Mouse (Mus musculus) left cerebral cortex, postnatal 10 days (tissue): ENCODE data around the gene 0610012G03Rik. TPM values are rescaled to one million over a fixed set of nuclear protein-coding genes. Genes with fewer than 3 reads are reported as not detected.

Source experiments
- DNase-seq, 2 experiments: peaks; one replicate each; pipeline ENCODE4 v3.0.0; 2021 to 2022; ENCODE audit warnings: low spot score in 2 of 2, mixed read lengths in 1 of 2; ENCODE audit errors: extremely low spot score in 1 of 2
- intact Hi-C: fragments of 180-260 bp; cut with DNase I; formaldehyde crosslinking; loops from one replicate; pipeline ENCODE4 v1.15.1; 2025
- total RNA-seq, 2 experiments: library from RNA; stranded (reverse); gene quantifications; 2 replicates each; pipeline ENCODE4 v1.2.3; 2021

Gene 0610012G03Rik
- total RNA-seq, 2 experiments from 2014 or later = 52.4 to 54.4 TPM

DNA sequence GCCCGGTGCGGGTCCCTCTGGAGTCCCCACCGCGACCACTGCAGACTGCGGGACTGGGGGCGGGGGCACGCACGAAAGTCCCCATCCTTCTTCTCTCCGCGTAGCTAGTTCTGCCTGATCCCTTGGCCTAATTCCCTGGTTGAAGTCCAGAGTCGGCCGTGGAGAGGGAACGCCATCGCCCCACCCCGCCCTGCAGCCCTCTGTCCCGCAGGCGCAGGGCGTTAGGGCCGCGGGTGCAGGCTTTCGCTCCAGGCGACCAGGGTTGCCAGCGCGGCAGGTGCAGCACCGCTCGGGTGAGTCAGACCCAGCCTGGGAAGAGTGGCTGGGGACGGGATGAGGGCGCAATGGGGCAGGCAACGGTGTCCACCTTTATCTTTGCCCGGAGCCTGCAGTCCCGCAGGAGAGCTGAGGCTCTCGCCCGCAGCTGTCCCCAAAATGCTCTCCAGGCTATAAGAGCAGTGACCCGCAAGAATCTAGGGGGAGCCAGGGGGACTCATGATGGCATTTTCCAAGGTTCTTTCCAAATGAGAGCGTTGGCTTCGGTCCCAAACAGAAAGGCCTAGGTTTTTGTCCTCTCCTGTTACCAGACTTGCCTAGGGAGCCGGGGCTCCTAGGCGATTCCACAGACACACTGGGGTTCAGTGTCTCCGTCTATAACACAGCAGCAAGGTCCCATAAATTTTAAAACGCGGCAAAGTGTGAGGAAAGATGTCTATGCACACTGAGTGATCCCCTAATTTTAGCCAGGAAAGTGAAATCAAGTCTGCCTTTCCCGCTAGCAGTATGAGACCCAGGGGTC, 14.3 kb downstream of the 0610012G03Rik start, which contains the start of gene Pigz:
Pigz (plus strand) TSS at position 101 of the 799 bp plus-strand sequence.
- peak; percentile 34 to 69 for DNase-seq
- intact Hi-C loops = no loop called here

DNA sequence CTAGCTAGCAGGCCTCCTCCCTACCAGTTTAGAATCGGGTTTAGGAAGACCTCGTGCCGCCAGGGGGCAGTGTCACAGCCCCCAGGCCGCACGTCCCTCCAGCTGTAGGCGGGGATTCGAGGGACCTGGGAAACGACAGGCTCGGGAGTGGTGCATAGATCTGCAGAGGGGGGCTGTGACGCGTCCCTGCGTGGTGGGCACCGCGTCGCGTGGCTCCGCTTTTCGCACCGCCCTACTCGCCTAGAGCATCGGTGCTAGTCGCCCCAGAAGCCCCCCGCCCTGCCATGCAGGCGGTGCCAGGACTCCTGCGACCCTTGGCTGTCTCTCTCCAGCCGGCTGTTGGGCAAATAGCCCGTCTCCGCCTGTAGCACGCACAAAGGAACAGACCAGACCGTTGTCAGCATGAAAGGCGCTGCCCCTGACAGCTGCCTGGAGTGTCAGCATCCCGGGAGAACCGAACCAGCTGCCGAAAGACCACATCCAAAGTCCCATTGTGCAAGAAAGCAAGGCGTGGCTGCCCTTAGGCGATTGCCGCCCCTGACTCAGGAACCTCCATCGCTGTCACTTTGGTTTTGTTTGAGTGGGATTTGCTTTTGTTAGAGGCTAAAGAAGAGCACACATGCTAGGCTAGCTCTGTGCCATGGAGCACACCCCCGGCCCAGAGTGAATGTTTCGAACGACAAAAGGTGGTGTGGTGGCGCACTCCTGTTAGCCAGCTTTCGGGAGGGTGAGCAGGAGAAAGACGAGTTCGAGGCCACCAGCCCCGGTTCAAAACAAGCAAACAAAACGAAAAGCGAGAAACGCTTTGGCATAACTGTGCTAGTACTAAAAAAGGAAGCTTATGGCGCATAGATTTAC, 15.2 kb downstream of the 0610012G03Rik start:
- intact Hi-C loops = no loop called here
- peak; percentile 93 to 95 for DNase-seq

DNA sequence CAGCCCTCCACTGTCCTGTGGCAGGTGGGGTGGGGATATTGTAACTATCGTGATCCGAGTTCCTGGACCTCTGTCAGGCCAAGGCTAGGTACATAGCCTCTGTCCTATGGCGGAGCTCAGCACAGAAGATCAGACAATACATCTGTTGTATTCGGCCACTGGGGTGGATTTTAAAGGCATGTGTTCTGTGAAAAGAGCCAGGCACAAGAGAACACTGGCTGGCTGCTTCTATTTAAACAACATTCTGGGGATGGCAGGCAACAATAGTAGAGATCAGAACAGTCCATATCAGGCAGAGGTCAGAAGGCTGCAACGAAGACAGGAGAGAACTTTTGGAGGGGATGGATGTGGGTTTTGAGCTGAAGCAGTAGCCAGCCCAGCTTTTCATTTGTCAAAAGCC, 16.0 kb downstream of the 0610012G03Rik start:
- no peak for DNase-seq
- intact Hi-C loops = no loop called here

GRCm38 (mm10) chr16:31931330-31931729, 17.0 kb downstream of the 0610012G03Rik start:
- DNase-seq = peak in 1 of 2 experiments; percentile 42
- intact Hi-C loops = no loop called here

GRCm38 (mm10) chr16:31927412-31927811, 20.9 kb downstream of the 0610012G03Rik start:
- DNase-seq = no peak

GRCm38 (mm10) chr16:31926547-31927182, 21.6 kb downstream of the 0610012G03Rik start:
- no peak for DNase-seq
- intact Hi-C loops = no loop called here

More at GRCm38 (mm10) chr16:31927412-31927811, 20.9 kb downstream of the 0610012G03Rik start:
- intact Hi-C loops = no loop called here

- no peak for DNase-seq
- intact Hi-C loops = no loop called here
Observed at GRCm38 (mm10) chr16:31926091-31926490, 22.2 kb downstream of the 0610012G03Rik start.

GRCm38 (mm10) chr16:31924368-31924767, 23.9 kb downstream of the 0610012G03Rik start:
- no peak for DNase-seq
- intact Hi-C loops = no loop called here

GRCm38 (mm10) chr16:31918248-31918724, 30.0 kb downstream of the 0610012G03Rik start:
- intact Hi-C loops = loop anchor here (2.0 to 5.0 kb wide), 4 partner anchors 39 to 461 kb away; partner anchors contain the start of gene Meltf
- peak; percentile 83 to 91 for DNase-seq

DNA sequence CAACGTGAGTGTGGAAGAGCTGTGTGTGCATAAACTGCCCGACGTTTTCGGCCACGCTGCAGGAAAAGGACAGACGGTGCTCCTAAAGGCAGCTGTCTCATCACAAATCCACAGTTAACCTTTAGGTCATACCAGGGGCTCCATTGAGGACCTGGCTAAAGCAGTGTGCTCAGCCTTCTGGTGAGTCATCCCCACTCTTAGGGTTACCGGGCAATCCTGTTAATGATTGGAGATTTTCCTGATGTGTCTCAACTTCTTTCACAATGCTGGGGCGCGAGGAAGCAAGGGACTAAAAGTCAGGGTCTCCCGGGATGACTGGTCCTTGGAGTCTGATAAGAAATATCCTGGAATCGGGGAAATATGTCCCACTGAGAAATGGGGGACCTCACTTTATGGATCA, 30.5 kb downstream of the 0610012G03Rik start:
- DNase-seq = no peak
- intact Hi-C loops = loop anchor here (2.0 to 5.0 kb wide), 4 partner anchors 39 to 460 kb away; partner anchors contain the start of gene Meltf

GRCm38 (mm10) chr16:31910281-31910847, 37.9 kb downstream of the 0610012G03Rik start:
- DNase-seq = no peak
- intact Hi-C loops = no loop called here

GRCm38 (mm10) chr16:31908959-31909358, 39.3 kb downstream of the 0610012G03Rik start:
- intact Hi-C loops = no loop called here

DNA sequence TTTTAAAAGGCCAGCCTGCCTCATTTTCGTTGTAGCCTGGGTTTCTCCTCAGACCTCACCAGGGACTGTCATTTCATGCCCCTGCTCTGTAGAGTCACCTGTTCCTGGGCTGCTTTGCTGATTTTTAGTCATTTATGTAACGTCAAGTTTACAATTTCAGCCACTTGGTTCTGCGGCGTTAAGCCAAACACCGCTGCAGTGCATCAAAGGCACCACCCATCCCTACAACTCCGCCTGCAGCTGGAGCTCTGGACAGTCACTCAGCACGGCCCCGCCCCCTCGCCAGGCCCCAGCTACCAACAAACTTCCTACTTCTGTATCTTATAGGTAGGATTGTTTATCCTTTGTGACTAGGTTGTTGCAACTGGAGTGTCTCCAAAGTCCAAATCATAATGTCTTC, 41.4 kb downstream of the 0610012G03Rik start:
- intact Hi-C loops = no loop called here
- DNase-seq = peak in 1 of 2 experiments; percentile 61

More at GRCm38 (mm10) chr16:31908959-31909358, 39.3 kb downstream of the 0610012G03Rik start:
- DNase-seq = no peak

DNA sequence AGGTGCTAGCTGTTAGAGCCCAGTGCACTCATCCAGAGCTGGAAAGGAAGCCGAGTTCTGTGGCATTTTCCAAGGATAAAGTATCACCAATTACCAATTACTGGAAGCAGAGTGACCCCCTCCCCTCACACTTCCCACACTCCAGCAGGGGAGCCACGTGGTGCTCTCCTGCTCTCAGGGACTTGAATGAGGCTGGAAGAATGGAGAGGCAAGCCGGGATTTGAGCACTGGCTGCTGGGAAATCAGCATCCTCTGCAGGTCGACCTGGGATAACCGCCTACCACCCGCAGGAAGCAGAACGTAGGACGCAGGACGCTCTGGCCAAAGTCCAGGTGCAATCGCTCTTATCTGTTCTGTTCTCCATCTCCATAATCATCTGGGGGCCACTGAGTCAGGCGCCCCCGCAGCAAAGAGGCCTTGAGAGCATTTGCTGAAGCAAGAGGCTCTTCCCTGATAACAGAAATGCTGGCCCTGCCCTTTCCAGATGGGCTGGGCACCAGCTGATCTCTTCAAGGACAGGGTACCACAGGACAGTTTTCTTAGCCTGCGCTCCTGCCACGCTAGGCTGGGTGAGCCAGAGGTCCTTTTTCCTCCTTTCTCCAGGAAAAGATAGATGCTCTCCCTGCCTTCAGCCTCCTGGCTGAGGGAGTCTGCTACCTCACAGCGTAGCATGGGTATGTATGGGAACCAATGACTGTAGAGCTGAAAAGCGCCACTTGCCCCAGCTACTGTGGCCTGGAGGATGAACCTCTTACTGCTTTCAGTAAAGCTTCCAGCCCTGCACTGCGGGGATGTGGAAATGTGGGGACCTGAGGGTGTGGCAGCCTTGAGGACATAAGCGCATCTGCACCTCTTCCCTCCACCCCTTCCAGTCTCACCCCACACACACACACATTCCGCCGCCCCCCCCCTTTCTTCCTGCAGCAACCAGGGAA, 42.1 kb downstream of the 0610012G03Rik start:
- intact Hi-C loops = no loop called here
- no peak for DNase-seq

DNA sequence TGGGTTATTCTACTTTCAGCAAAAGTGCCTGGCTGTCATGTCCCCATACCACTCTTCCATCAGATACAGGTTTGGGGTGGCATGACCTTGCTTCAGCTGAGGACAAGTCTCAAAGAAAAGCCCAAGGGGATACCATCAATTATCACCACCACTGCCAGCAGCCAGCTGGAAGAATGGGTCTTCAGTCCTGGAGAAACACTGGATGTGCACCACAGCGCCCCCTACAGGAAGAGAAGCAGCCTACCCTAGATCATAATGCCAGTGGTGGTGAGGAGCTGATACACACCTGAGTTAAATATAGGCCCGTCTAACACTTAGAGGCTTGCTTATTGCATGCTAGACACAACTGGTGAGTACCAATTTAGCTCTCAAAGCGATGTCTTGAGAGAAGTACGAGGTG, 43.0 kb downstream of the 0610012G03Rik start:
- no peak for DNase-seq
- intact Hi-C loops = no loop called here

DNA sequence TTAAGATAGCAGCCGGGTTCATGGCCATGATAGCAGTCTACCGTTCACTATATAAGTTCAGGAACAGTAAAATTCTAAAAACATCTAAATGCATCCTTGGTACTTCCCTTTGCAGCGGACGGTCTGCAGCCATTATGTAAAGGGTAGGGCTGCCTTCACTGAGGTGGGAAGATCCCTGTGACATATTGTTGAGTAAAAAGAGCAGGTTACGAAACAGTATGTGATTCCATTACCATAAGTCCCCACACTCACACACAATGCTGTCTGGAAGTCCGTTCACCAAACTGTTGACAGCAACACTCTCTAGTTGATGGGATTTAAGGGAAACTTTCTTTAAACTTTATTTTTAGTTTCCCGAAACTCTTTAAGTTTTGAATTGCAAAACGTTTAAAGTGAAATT, 45.1 kb downstream of the 0610012G03Rik start:
- intact Hi-C loops = no loop called here
- no peak for DNase-seq

- DNase-seq = no peak
- intact Hi-C loops = no loop called here
Observed at GRCm38 (mm10) chr16:31901886-31902285, 46.4 kb downstream of the 0610012G03Rik start.
